Mouse (Mus musculus): ENCODE data around the gene S1pr3. TPM values are rescaled to one million over a fixed set of nuclear protein-coding genes. Genes with fewer than 3 reads are reported as not detected.
A peak's percentile ranks its signal among the peaks of the same experiment; 100 is the strongest.

The S1pr3 gene
- polyA plus RNA-seq, 1 experiment from 2014 or later = 12.8 TPM

DNA sequence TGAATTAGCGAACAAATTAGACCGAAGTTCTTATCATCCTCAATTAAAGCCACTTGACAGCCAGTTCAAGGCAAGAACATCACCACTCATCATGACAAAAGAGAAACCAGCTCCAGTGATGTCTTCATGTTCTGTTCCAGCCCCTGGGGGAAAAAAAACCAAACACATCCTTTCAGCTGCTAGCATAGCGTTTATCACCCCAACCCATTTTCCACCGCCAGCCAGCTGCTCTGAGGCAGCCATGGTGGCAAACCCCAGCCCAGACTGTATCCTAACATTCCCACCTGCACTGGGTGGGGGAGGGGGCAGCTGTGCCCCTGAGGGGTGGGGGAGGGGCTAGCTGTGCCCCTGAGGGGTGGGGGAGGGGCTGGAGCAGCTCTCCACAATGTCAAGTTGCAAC, 30.3 kb upstream of the S1pr3 start:
- no peaks in the 10 kb centered on the region for H3K27me3 ChIP-seq (ENCODE audit: control insufficient read depth, insufficient read depth, low read length)
- H3K9me3 ChIP-seq (ENCODE audit: control insufficient read depth, low read length) = no peaks in the 10 kb centered on the region
- ATAC-seq (ENCODE audit: low FRiP score, low TSS enrichment) = no peak
- 28% methylated on average over 4 of the region's 4 CpGs for WGBS
- H3K36me3 ChIP-seq (ENCODE audit: control insufficient read depth, insufficient read depth, low read length) = no peaks in the 10 kb centered on the region
- no peak overlapping the region; the same call in 1 of the 2 replicates for H3K9ac ChIP-seq (replicated peaks; ENCODE audit: low read length)
- peaks cover 12% of the 10 kb centered on the region for H3K4me1 ChIP-seq (ENCODE audit: control insufficient read depth, insufficient read depth, low read length)
- no peak overlapping the region for H3K4me3 ChIP-seq (replicated peaks; ENCODE audit: low read depth, low read length)
- H3K4me2 ChIP-seq (ENCODE audit: low read length) = peak overlapping the region; percentile 24; the same call in 1 of the 2 replicates
- peak; percentile 47 for DNase-seq
- H3K27ac ChIP-seq (replicated peaks; ENCODE audit: low read depth, low read length) = no peak overlapping the region

DNA sequence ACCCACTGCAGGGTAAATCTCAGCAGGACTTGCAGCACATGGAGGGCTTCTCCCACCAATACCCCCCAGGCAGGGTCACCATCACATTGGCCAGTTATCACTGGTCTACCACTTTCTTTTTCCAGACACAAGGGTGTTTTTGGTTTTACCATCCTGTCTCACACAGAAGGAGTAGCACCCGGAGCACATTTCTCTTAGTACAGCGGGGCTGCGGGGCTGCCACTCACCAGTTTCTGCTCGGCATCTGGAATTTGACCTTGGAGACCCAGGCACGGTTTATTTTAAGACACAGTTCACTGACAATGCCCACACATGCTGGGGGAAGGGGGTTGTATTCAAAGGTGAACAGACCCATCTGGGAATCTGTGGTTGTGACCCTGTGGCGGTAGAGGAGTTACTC, 28.8 kb upstream of the S1pr3 start:
- H3K27ac ChIP-seq (replicated peaks; ENCODE audit: low read depth, low read length) = no peak overlapping the region
- H3K27me3 ChIP-seq (ENCODE audit: control insufficient read depth, insufficient read depth, low read length) = no peaks in the 10 kb centered on the region
- H3K4me1 ChIP-seq (ENCODE audit: control insufficient read depth, insufficient read depth, low read length) = peaks cover 12% of the 10 kb centered on the region
- H3K4me3 ChIP-seq (replicated peaks; ENCODE audit: low read depth, low read length) = no peak overlapping the region
- no peak overlapping the region for H3K4me2 ChIP-seq (ENCODE audit: low read length)
- H3K36me3 ChIP-seq (ENCODE audit: control insufficient read depth, insufficient read depth, low read length) = no peaks in the 10 kb centered on the region
- no peak for DNase-seq
- WGBS = 29% methylated on average over 6 of the region's 6 CpGs
- no peaks in the 10 kb centered on the region for H3K9me3 ChIP-seq (ENCODE audit: control insufficient read depth, low read length)
- ATAC-seq (ENCODE audit: low FRiP score, low TSS enrichment) = no peak
- H3K9ac ChIP-seq (replicated peaks; ENCODE audit: low read length) = no peak overlapping the region

DNA sequence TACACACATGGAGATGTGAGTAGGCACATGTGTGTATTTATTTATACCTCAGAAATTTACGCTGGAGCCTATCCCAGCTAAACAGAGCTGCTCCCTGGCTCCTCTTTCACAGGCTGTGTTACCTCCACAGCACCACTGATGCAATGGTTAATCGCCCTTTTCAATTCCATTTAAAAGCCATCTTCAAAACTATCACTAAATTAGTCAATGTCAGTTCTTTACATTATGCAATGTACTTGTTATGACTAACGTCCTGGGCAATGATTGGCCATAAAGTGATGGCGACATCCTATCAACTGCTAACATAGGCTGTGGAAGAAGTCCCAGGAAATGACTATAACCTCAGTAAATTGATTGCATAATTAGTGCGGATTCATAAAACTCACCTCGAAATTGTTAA, 26.9 kb upstream of the S1pr3 start:
- Histone ChIP-seq H3K9ac (replicated peaks; ENCODE audit: low read length) (no peak overlapping the region), H3K4me2 (ENCODE audit: low read length) (no peak overlapping the region), H3K4me1 (ENCODE audit: control insufficient read depth, insufficient read depth, low read length) (peaks cover 12% of the 10 kb centered on the region), H3K9me3 (ENCODE audit: control insufficient read depth, low read length) (no peaks in the 10 kb centered on the region), H3K36me3 (ENCODE audit: control insufficient read depth, insufficient read depth, low read length) (no peaks in the 10 kb centered on the region), H3K27ac (replicated peaks; ENCODE audit: low read depth, low read length) (no peak overlapping the region), H3K4me3 (replicated peaks; ENCODE audit: low read depth, low read length) (no peak overlapping the region), H3K27me3 (ENCODE audit: control insufficient read depth, insufficient read depth, low read length) (no peaks in the 10 kb centered on the region)
- ATAC-seq (ENCODE audit: low FRiP score, low TSS enrichment) = no peak
- no peak for DNase-seq
- WGBS = 94% methylated on average over 6 of the region's 6 CpGs

DNA sequence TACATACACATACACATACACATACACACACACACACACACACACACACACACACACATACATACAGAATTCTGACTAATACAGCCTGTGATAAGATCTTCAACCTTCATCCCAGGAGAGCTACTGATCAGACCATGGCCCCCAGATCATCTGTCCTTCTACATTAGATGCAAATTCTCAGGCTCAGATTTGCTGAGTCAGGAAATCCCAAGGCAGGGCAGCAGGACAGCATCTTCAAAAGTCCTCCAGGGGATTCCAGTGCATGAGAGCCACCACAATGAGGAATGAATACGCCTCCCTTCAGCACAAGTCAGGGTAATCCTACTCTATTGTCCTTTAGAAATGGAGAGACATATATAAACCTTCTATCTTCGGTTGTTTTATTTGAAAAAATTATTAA, 23.5 kb upstream of the S1pr3 start:
- DNase-seq (no peak), ATAC-seq (ENCODE audit: low FRiP score, low TSS enrichment) (no peak)
- WGBS = 44% methylated on average over 2 of the region's 2 CpGs
- H3K4me3 ChIP-seq (replicated peaks; ENCODE audit: low read depth, low read length) = no peak overlapping the region
- no peaks in the 10 kb centered on the region for H3K4me1 ChIP-seq (ENCODE audit: control insufficient read depth, insufficient read depth, low read length)
- no peaks in the 10 kb centered on the region for H3K27me3 ChIP-seq (ENCODE audit: control insufficient read depth, insufficient read depth, low read length)
- no peak overlapping the region for H3K4me2 ChIP-seq (ENCODE audit: low read length)
- no peaks in the 10 kb centered on the region for H3K9me3 ChIP-seq (ENCODE audit: control insufficient read depth, low read length)
- H3K9ac ChIP-seq (replicated peaks; ENCODE audit: low read length) = no peak overlapping the region
- no peak overlapping the region for H3K27ac ChIP-seq (replicated peaks; ENCODE audit: low read depth, low read length)
- no peaks in the 10 kb centered on the region for H3K36me3 ChIP-seq (ENCODE audit: control insufficient read depth, insufficient read depth, low read length)

DNA sequence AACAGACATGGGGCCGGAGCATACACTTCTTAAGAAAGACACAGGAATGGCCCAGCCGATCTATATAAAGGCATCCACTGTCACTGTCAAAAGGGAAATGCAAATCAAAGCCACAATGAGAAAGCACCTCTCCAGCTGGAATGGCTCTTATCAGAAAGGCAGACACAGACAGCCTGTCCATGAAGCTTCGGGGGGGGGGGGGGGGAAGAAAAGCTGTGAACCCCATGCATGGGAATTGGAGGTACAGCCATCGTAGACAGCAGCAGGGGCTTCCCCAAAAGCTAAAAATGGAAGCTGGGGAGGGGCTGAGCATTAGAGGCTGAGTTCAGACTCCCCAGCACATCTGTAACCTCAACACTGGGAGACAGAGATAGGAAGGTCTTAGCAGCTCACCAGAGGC, 20.5 kb upstream of the S1pr3 start:
- Histone ChIP-seq H3K27me3 (ENCODE audit: control insufficient read depth, insufficient read depth, low read length) (no peaks in the 10 kb centered on the region), H3K9me3 (ENCODE audit: control insufficient read depth, low read length) (no peaks in the 10 kb centered on the region), H3K4me1 (ENCODE audit: control insufficient read depth, insufficient read depth, low read length) (no peaks in the 10 kb centered on the region), H3K36me3 (ENCODE audit: control insufficient read depth, insufficient read depth, low read length) (no peaks in the 10 kb centered on the region), H3K27ac (replicated peaks; ENCODE audit: low read depth, low read length) (no peak overlapping the region), H3K9ac (replicated peaks; ENCODE audit: low read length) (no peak overlapping the region), H3K4me2 (ENCODE audit: low read length) (no peak overlapping the region), H3K4me3 (replicated peaks; ENCODE audit: low read depth, low read length) (no peak overlapping the region)
- ATAC-seq (ENCODE audit: low FRiP score, low TSS enrichment) (no peak), DNase-seq (no peak)
- WGBS = 36% methylated on average over 4 of the region's 4 CpGs

DNA sequence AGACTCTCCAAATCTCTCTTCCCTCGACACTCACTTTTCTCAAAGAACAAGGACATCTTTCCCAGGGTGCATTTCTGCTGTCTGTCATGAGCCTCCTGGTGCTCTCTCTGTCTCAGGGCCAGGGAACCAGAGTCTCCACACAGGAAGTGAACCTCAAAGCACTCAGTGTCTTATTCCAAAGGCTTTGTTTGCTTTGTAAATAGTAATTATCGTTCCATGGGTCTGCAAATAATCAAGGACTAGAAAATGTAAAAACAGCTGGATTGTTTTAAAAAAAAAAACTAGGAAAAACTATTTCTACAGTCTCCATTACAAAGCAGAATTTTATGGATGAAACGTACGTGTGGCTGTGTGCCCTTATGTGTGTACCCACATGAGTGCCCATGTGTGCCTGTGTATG, 18.0 kb upstream of the S1pr3 start:
- Histone ChIP-seq H3K9ac (replicated peaks; ENCODE audit: low read length) (no peak overlapping the region), H3K36me3 (ENCODE audit: control insufficient read depth, insufficient read depth, low read length) (no peaks in the 10 kb centered on the region), H3K4me3 (replicated peaks; ENCODE audit: low read depth, low read length) (no peak overlapping the region), H3K9me3 (ENCODE audit: control insufficient read depth, low read length) (peaks cover 4% of the 10 kb centered on the region), H3K27me3 (ENCODE audit: control insufficient read depth, insufficient read depth, low read length) (no peaks in the 10 kb centered on the region), H3K27ac (replicated peaks; ENCODE audit: low read depth, low read length) (no peak overlapping the region), H3K4me2 (ENCODE audit: low read length) (no peak overlapping the region), H3K4me1 (ENCODE audit: control insufficient read depth, insufficient read depth, low read length) (no peaks in the 10 kb centered on the region)
- 79% methylated on average over 4 of the region's 4 CpGs for WGBS
- no peak for DNase-seq
- ATAC-seq (ENCODE audit: low FRiP score, low TSS enrichment) = no peak

DNA sequence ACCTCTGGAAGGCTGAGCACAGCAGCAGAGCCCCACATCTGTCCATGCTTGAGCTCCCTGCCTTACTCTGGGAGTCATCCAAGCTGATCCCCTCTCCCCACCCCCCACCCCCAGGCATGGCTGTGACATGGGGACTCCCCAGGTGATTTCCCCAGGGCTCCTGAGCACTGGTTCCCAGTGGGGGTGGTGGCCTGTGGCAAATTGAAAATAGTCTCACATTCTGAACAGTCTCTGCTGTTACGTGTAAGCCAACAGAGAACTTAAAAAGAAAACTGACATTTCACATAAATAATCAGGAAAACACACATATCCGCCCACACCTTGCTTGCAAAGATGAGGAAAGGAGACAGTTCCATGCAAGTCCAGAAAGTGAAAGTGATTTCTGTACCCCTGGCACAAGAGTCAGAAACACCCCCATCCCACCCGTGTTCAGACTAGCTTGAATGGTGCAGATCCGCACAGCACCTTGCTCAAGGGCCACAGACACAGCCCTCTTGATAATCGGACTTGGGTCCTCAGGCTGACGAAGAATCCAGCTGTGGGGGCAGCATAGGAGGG, 17.0 kb upstream of the S1pr3 start:
- 91% methylated on average over 6 of the region's 6 CpGs for WGBS
- no peaks in the 10 kb centered on the region for H3K27me3 ChIP-seq (ENCODE audit: control insufficient read depth, insufficient read depth, low read length)
- DNase-seq = no peak
- no peak overlapping the region for H3K4me2 ChIP-seq (ENCODE audit: low read length)
- H3K4me3 ChIP-seq (replicated peaks; ENCODE audit: low read depth, low read length) = no peak overlapping the region
- H3K9me3 ChIP-seq (ENCODE audit: control insufficient read depth, low read length) = peaks cover 4% of the 10 kb centered on the region
- no peaks in the 10 kb centered on the region for H3K36me3 ChIP-seq (ENCODE audit: control insufficient read depth, insufficient read depth, low read length)
- ATAC-seq (ENCODE audit: low FRiP score, low TSS enrichment) = no peak
- no peaks in the 10 kb centered on the region for H3K4me1 ChIP-seq (ENCODE audit: control insufficient read depth, insufficient read depth, low read length)
- no peak overlapping the region for H3K9ac ChIP-seq (replicated peaks; ENCODE audit: low read length)
- H3K27ac ChIP-seq (replicated peaks; ENCODE audit: low read depth, low read length) = no peak overlapping the region

DNA sequence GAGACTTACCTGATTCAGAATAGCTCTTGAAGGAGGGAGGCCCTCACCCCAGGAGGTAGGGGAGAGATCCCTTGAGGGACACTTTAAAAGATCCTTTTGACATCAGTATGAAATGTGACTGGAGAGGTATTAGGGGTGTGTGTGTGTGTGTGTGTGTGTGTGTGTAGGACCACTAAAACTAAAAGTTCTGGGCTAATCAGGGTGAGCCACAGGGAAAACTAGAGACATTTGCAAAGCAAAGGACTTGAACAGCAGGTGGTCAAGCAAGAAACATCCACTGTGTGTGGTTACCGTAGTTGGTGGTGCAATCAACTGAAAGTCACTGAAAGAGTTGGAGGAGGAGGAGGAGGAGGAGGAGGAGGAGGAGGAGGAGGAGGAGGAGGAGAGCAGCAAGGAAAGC, 16.2 kb upstream of the S1pr3 start:
- Histone ChIP-seq H3K4me2 (ENCODE audit: low read length) (no peak overlapping the region), H3K27ac (replicated peaks; ENCODE audit: low read depth, low read length) (no peak overlapping the region), H3K9me3 (ENCODE audit: control insufficient read depth, low read length) (peaks cover 4% of the 10 kb centered on the region), H3K27me3 (ENCODE audit: control insufficient read depth, insufficient read depth, low read length) (no peaks in the 10 kb centered on the region), H3K4me1 (ENCODE audit: control insufficient read depth, insufficient read depth, low read length) (no peaks in the 10 kb centered on the region), H3K4me3 (replicated peaks; ENCODE audit: low read depth, low read length) (no peak overlapping the region), H3K36me3 (ENCODE audit: control insufficient read depth, insufficient read depth, low read length) (no peaks in the 10 kb centered on the region), H3K9ac (replicated peaks; ENCODE audit: low read length) (no peak overlapping the region)
- ATAC-seq (ENCODE audit: low FRiP score, low TSS enrichment) (no peak), DNase-seq (no peak)
- 57% methylated on average over 1 of the region's 1 CpGs for WGBS

DNA sequence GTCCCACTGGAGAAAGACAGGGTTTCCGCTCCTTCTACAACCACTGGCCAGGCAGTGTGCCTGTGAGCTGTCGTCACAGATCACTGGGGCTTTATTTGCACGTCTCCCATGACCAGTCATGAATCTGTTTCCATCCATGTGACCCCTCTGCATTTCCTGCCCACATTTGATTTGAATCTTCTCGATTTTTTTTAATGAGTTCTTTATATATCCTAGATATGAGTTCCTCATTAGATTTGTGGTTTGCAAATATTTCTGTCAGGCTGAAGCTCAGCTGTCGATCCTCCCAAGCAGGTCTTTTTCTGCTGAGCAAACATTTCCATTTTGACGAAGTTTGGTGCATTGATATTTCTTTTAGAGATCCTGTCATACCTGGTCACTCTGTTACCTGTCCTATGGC, 10.6 kb upstream of the S1pr3 start:
- Histone ChIP-seq H3K4me3 (replicated peaks; ENCODE audit: low read depth, low read length) (no peak overlapping the region), H3K27ac (replicated peaks; ENCODE audit: low read depth, low read length) (no peak overlapping the region), H3K4me1 (ENCODE audit: control insufficient read depth, insufficient read depth, low read length) (peaks cover 4% of the 10 kb centered on the region; the same call in 1 of the 2 replicates), H3K27me3 (ENCODE audit: control insufficient read depth, insufficient read depth, low read length) (no peaks in the 10 kb centered on the region), H3K4me2 (ENCODE audit: low read length) (no peak overlapping the region), H3K9me3 (ENCODE audit: control insufficient read depth, low read length) (peaks cover 4% of the 10 kb centered on the region), H3K36me3 (ENCODE audit: control insufficient read depth, insufficient read depth, low read length) (no peaks in the 10 kb centered on the region), H3K9ac (replicated peaks; ENCODE audit: low read length) (no peak overlapping the region)
- 85% methylated on average over 6 of the region's 6 CpGs for WGBS
- DNase-seq (no peak), ATAC-seq (ENCODE audit: low FRiP score, low TSS enrichment) (no peak)
